Mouse (Mus musculus): ENCODE measurements around the gene Tenm2. TPM values are rescaled to one million over a fixed set of nuclear protein-coding genes. Genes with fewer than 3 reads are reported as not detected.

Tenm2 gene
- polyA plus RNA-seq, 1 experiment from 2014 or later: 1.2 TPM

DNA sequence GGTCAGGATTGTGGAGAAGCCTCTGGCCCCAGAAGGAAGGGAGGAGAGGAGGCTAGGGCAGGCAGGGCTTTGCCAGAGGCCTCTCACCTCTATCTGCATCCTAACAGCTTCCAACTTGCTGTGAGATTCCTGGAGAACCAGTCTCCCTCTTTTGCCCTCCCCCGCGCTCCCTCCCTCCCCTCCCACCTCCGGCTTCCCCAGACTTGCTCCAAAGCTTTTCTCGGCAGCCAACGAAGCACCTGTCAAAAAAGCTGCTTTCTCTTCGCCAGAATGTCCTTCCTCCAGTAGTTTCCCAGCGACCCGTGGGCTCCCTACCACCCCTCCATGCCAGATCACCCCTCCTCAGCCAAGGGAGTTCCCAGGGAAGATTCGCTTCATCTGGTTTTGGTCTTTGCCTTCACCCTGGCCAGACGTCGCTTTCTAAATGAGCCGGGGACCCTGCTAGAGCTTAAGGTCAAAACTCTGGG is 1256.5 kb downstream of the Tenm2 start:
- peak overlapping the region; percentile 85 for H3K9ac ChIP-seq
- no peak for ATAC-seq (ENCODE audit: extremely low read depth, insufficient number of reproducible peaks, low FRiP score, low TSS enrichment)
- no peaks in the 10 kb centered on the region for H3K9me3 ChIP-seq
- peak overlapping the region; percentile 82 for H3K4me3 ChIP-seq
- H3K27ac ChIP-seq (replicated peaks): no peak overlapping the region
- H3K27me3 ChIP-seq (replicated peaks): peaks cover 52% of the 10 kb centered on the region
- H3K4me2 ChIP-seq: peak overlapping the region; percentile 98
- WGBS: 2% methylated on average over 11 of the region's 12 CpGs
- peaks cover 17% of the 10 kb centered on the region for H3K4me1 ChIP-seq
- H3K36me3 ChIP-seq: no peaks in the 10 kb centered on the region

DNA sequence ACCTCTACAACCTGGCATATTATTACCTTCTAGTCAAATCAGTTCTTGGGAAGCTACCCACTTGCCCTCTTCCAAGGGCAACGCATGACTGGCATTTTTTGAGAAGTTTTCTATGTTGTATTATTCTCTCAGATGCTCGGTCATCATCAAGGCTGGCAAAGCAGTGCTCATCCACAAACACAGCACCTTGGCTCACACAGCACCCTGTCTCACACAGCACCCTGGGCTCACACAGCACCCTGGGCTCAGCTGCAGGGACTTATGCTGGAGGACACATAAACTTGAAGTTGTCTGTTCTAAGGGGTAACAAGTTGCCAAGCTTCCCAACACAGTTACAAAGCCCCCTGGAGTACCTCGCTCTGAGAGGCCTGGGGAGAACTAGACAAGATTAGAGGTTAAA is 1258.0 kb downstream of the Tenm2 start:
- Histone ChIP-seq H3K9ac (no peak overlapping the region), H3K27me3 (replicated peaks) (peaks cover 57% of the 10 kb centered on the region), H3K4me1 (peaks cover 20% of the 10 kb centered on the region), H3K4me3 (no peak overlapping the region), H3K9me3 (no peaks in the 10 kb centered on the region), H3K36me3 (no peaks in the 10 kb centered on the region), H3K27ac (replicated peaks) (no peak overlapping the region), H3K4me2 (no peak overlapping the region)
- WGBS: 79% methylated on average over 3 of the region's 3 CpGs
- no peak for ATAC-seq (ENCODE audit: extremely low read depth, insufficient number of reproducible peaks, low FRiP score, low TSS enrichment)

DNA sequence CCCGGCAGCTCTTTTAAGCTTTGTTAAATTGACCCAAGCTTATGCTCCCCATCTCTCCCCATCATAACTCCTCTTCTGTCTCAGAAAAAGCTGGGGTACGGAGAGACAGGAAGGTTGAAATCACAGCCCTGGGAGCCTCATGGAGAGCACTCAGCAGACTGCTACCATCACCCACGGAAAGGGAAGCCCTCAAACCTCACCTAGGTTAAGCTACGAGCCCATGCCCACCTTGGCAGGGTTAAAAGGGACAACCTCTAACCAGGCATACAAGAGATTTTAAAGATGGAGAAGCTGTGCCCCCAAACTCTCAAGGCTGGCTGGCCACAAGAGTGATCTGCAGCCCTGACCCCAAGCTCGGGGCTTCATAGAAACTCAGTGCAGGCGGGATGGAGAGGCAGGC is 1258.7 kb downstream of the Tenm2 start:
- H3K4me3 ChIP-seq: no peak overlapping the region
- H3K9ac ChIP-seq: no peak overlapping the region
- no peak for ATAC-seq (ENCODE audit: extremely low read depth, insufficient number of reproducible peaks, low FRiP score, low TSS enrichment)
- no peak overlapping the region for H3K4me2 ChIP-seq
- peaks cover 27% of the 10 kb centered on the region for H3K4me1 ChIP-seq
- 65% methylated on average over 6 of the region's 6 CpGs for WGBS
- H3K36me3 ChIP-seq: no peaks in the 10 kb centered on the region
- peaks cover 59% of the 10 kb centered on the region for H3K27me3 ChIP-seq (replicated peaks)
- H3K9me3 ChIP-seq: no peaks in the 10 kb centered on the region
- H3K27ac ChIP-seq (replicated peaks): no peak overlapping the region

DNA sequence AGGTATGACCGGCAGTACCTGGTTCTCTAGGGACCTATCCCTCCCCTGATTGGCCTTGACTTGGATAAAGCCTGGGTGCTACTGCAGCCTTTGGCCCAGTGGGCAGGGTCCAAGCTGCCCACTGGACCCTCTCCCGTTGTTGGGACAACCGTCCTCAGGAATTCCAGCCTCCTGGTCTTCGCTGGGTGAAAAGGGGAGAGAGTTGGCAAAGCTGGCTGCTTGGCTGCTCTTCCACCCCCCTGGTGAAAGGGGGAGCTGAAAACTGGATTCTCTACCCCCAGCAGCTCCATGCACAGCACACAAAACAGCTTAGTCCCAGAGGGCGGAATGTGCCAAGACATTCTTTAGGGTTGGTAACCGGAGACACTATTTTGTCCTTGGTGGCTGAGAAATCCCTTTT is 1259.3 kb downstream of the Tenm2 start:
- WGBS: 52% methylated on average over 6 of the region's 6 CpGs

DNA sequence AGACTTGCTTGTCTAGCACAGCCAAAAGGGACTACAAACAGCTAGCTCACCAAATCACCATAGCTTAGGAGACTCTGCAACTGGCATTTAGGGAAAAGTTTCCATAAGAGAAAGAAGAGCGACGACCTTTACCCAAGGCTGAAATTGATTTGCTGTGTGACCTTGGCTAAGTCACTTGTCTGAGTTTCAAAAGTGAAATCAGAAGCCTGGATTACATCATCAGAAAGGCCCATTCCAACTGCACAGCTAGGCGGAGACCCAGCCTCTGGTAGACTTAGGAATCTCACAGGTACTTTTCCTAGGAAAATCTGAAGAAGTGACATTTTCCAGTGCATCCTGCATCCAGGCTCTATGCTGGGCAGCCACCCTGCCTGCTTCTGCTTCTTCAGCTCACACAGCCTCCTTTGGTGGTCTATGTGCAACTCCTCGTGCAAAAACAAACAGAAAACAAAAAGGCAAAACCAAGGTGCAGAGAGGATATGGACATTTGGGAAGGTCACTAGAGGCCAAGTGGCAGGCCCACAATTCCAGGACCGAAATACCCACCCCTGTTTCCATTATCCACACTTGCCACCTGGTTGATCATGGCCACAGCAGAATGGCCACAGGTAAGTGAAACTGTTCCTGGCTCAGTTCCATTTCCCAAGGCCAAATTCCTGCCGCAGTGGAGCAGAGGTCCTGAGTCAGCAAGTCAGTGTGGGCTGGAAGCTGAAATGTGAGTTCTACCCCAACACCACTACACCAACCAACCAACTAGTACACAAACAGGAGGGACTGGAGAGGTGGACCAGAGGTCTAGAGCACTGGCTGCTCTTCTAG is 1260.9 kb downstream of the Tenm2 start:
- Histone ChIP-seq H3K4me1 (peaks cover 40% of the 10 kb centered on the region), H3K4me2 (no peak overlapping the region), H3K9ac (no peak overlapping the region), H3K4me3 (no peak overlapping the region), H3K27me3 (replicated peaks) (peaks cover 45% of the 10 kb centered on the region), H3K36me3 (no peaks in the 10 kb centered on the region), H3K9me3 (no peaks in the 10 kb centered on the region), H3K27ac (replicated peaks) (no peak overlapping the region)
- 73% methylated on average over 6 of the region's 6 CpGs for WGBS
- ATAC-seq (ENCODE audit: extremely low read depth, insufficient number of reproducible peaks, low FRiP score, low TSS enrichment): no peak

More for the DNA sequence above, 1259.3 kb downstream of the Tenm2 start:
- H3K9me3 ChIP-seq: no peaks in the 10 kb centered on the region
- no peak overlapping the region for H3K27ac ChIP-seq (replicated peaks)
- peaks cover 52% of the 10 kb centered on the region for H3K27me3 ChIP-seq (replicated peaks)
- no peak overlapping the region for H3K9ac ChIP-seq
- H3K4me1 ChIP-seq: peaks cover 31% of the 10 kb centered on the region
- H3K4me2 ChIP-seq: no peak overlapping the region
- H3K4me3 ChIP-seq: no peak overlapping the region
- no peak for ATAC-seq (ENCODE audit: extremely low read depth, insufficient number of reproducible peaks, low FRiP score, low TSS enrichment)
- no peaks in the 10 kb centered on the region for H3K36me3 ChIP-seq

DNA sequence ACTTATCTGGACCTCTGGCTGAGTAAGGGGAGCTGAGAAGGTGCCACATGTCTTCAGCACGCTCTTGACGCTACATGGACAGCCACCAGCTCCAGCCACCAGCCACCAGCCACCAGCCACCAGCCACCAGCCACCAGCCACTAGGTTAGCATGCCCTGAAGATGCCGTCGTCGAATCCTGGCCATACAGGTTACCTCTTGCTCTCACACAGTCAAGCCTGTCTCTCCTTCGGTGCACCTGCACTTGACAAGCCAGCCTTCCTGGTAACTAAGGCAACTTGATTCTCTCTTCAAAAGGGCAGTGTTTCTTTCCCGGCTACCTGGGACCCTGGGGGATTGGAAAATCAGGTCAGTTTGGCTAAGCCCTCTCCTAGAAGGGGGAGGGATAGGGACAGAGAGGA is 1262.6 kb downstream of the Tenm2 start:
- no peaks in the 10 kb centered on the region for H3K9me3 ChIP-seq
- H3K27me3 ChIP-seq (replicated peaks): peaks cover 28% of the 10 kb centered on the region
- ATAC-seq (ENCODE audit: extremely low read depth, insufficient number of reproducible peaks, low FRiP score, low TSS enrichment): no peak
- H3K4me3 ChIP-seq: no peak overlapping the region
- no peak overlapping the region for H3K4me2 ChIP-seq
- H3K9ac ChIP-seq: no peak overlapping the region
- 34% methylated on average over 7 of the region's 7 CpGs for WGBS
- no peaks in the 10 kb centered on the region for H3K36me3 ChIP-seq
- peaks cover 26% of the 10 kb centered on the region for H3K4me1 ChIP-seq
- no peak overlapping the region for H3K27ac ChIP-seq (replicated peaks)

DNA sequence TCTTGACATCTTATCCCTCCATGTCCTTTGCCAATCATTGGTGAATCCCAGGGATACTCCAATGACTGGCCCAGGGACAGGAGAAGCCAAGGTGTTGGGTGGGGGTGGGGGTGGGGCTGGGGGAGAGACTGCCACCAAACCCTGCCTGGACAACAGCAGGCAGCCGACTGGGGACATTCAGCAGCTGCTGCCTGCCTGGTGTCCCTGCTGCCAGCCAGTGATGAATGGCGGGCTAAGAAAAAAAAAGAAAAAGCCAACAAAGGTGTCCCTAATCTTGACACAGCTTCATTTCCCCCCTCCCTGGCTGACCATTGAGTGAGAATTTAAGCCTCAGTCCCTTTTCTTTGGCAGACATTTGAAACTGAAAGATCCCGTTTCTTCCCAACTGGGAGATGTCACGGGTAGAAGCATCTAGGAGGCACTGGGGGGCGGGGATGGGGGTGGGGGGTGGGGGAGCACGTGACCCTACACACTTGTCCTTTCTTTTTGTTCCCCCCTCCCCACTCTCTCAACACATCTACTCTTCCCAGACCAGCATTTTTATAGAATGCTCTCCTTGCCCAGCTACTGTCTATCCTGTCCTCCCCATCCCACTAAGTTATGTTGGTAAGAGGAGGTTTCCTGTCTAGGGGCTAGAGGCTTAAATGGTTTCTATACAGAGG is 1263.4 kb downstream of the Tenm2 start:
- Histone ChIP-seq H3K4me2 (peak overlapping the region; percentile 27; the same call in 1 of the 2 replicates), H3K9ac (no peak overlapping the region), H3K27me3 (replicated peaks) (peaks cover 22% of the 10 kb centered on the region), H3K4me1 (peaks cover 26% of the 10 kb centered on the region), H3K9me3 (no peaks in the 10 kb centered on the region), H3K36me3 (no peaks in the 10 kb centered on the region), H3K27ac (replicated peaks) (no peak overlapping the region), H3K4me3 (no peak overlapping the region)
- 9% methylated on average over 6 of the region's 6 CpGs for WGBS
- ATAC-seq (ENCODE audit: extremely low read depth, insufficient number of reproducible peaks, low FRiP score, low TSS enrichment): no peak

DNA sequence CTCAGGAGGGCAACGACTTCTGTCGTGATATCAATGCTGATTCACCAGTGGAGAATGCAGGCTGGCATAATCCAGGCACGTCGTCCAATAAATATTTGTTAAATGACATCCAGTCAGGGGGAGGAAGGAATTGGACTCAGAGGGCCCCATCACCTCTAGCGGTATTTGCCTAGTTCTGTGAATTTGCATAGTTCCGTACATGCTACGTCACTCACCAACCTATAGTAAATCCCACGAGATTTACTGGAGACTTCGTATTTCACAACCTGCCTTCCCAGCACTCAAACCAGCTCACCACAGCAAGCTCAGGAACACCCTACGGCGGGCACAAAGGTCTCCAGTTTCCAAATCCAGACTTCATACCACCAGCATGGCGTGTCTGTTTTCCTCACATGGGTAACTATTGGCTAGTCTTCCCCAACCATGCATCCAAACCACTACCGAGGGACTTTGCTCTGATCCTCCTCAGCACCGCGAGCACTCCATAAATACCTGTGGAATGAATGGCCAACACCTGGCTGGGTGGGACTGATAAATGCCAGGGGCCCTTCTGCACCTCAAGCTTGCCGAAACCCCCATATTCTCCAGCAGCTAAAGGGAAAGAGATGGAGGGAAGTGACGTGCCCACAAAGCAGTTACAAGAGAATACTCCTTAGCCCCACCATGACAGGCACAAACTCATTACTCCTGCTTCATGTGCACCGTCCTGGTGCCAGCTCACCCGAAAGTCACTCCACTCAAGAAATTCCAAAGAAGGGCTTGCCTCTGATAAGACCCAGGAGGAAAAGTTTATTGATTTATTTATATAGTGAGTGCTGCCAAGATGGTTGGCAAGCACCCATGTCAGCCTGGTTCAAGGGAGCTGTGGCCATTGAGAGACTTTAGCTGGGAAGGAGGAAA is 1264.7 kb downstream of the Tenm2 start:
- Histone ChIP-seq H3K27ac (replicated peaks) (no peak overlapping the region), H3K27me3 (replicated peaks) (peaks cover 12% of the 10 kb centered on the region; the same call in 1 of the 2 replicates), H3K36me3 (no peaks in the 10 kb centered on the region), H3K4me1 (peaks cover 23% of the 10 kb centered on the region), H3K4me2 (no peak overlapping the region), H3K9me3 (no peaks in the 10 kb centered on the region), H3K4me3 (no peak overlapping the region), H3K9ac (no peak overlapping the region)
- WGBS: 73% methylated on average over 19 of the region's 19 CpGs
- ATAC-seq (ENCODE audit: extremely low read depth, insufficient number of reproducible peaks, low FRiP score, low TSS enrichment): no peak

DNA sequence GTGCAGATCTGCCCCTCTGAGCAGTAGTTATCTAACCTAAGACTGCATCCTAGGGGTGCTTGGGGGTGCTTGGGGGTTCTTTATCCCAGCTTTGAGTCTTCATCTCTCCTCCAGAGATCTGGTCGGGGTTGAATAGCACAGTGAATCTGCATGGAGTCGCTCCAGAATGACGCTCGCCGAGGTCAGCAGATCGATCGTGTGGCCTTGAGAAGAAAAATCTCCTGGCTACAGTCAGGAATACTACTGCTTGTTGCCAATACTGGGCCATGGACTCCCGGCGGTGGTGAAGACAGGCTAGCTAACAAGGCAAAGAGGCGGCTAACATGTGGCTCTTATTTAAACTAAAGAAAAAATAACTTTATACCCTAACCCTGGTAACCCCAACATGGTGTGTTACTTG is 1267.5 kb downstream of the Tenm2 start:
- no peaks in the 10 kb centered on the region for H3K36me3 ChIP-seq
- no peak overlapping the region for H3K27ac ChIP-seq (replicated peaks)
- no peak for ATAC-seq (ENCODE audit: extremely low read depth, insufficient number of reproducible peaks, low FRiP score, low TSS enrichment)
- no peak overlapping the region for H3K9ac ChIP-seq
- no peak overlapping the region for H3K4me3 ChIP-seq
- peaks cover 34% of the 10 kb centered on the region for H3K4me1 ChIP-seq
- 91% methylated on average over 10 of the region's 10 CpGs for WGBS
- H3K27me3 ChIP-seq (replicated peaks): peaks cover 7% of the 10 kb centered on the region; the same call in 1 of the 2 replicates
- H3K9me3 ChIP-seq: no peaks in the 10 kb centered on the region
- H3K4me2 ChIP-seq: no peak overlapping the region

DNA sequence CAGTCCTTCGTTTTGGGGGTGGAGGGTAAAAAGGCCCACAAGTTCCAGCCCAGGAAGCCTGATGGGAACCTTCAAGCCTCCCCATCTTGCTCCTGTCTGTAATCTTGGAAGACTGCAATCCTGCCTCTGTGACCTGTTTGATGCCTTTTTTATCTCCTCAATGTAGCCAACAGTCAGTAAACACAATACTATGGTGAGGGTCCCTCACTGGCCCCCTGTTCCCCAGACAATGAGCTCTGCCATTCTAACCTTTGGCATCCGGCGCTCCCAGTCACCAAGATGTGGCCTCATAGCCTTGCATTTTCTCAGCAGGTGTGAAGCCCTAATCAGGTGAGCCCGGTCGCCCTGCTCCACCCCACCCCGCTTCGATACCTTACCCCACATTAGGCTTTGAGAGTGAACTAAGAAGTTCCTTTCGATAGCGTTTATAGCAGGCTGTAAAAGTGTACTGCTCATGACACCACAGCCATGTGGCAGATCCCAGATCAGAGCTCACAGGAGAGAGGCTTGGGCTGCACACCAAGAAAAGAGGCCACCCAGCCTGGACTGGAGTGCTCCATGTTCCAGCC is 1271.7 kb downstream of the Tenm2 start:
- Histone ChIP-seq H3K9ac (no peak overlapping the region), H3K4me1 (peaks cover 12% of the 10 kb centered on the region), H3K36me3 (no peaks in the 10 kb centered on the region), H3K4me3 (no peak overlapping the region), H3K27me3 (replicated peaks) (no peaks in the 10 kb centered on the region), H3K4me2 (no peak overlapping the region), H3K27ac (replicated peaks) (no peak overlapping the region), H3K9me3 (no peaks in the 10 kb centered on the region)
- ATAC-seq (ENCODE audit: extremely low read depth, insufficient number of reproducible peaks, low FRiP score, low TSS enrichment): no peak
- 75% methylated on average over 9 of the region's 9 CpGs for WGBS

DNA sequence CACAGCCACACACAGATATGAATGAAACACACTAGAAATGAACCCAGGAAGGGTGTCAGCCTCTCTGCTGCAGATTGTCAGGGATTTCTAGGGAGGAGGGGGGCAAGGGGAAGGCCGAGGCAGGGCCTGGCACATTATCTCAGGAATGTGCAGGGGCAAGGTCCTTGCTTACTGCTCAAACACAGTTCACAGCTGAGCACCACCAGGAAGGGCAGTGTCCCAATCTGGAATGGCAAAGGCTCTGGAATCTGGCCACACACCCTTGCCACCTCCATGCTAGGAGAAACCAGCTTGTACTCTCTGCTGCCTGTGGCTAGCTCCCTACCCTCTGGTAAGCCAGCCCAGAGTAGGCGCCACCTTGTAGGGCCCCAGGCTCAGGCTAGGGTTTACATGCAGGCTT is 1272.2 kb downstream of the Tenm2 start:
- Histone ChIP-seq H3K9ac (no peak overlapping the region), H3K4me2 (no peak overlapping the region), H3K9me3 (no peaks in the 10 kb centered on the region), H3K27me3 (replicated peaks) (no peaks in the 10 kb centered on the region), H3K36me3 (no peaks in the 10 kb centered on the region), H3K27ac (replicated peaks) (no peak overlapping the region), H3K4me1 (peaks cover 12% of the 10 kb centered on the region), H3K4me3 (no peak overlapping the region)
- 45% methylated on average over 2 of the region's 2 CpGs for WGBS
- no peak; the same call in 1 of the 2 replicates for ATAC-seq (ENCODE audit: extremely low read depth, insufficient number of reproducible peaks, low FRiP score, low TSS enrichment)
